ENCODE assay signal across 24 mouse cellular contexts in the genomic region with DNA sequence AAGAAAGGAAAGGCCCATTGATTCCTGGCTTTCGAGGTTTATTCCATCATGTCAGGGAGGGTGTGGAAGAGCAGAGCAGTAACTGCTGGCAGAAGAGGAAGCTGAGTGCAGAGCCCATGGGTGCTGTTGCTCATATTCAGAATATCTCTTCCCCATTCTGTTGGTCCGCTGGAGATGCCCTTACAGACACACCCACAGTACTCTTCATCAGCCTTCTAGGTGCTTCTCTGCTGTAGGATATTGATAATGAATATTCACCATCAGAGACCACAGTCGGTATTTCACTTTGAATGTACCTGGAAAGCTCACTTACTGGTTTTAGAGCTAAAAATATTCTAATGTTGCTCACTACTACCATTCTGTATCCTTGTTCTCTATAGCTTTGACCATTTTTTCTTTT.
"Had no signal": no experiment of that assay in that cellular context is flagged by ENCODE, and none has a peak within 500 bp of the region (broad histone marks: within the 10 kb centered on the region; RNA-seq: fewer than 3 reads in every experiment).

No protein-coding gene starts in this region.

- DNase-seq: gastrocnemius, postnatal 14 days; gastrocnemius, postnatal 36 days; heart, adult 11 months; heart, postnatal 10 days; heart, postnatal 4 days; kidney, adult 18-20 months; kidney, adult 8-10 months; kidney, postnatal 10 days; kidney, postnatal 25 days; kidney, postnatal 4 days; liver had no signal

- ATAC-seq: hindbrain, embryonic 16.5 days; inflammation-experienced regulatory T-cells, adult 6 months; intestine, embryonic 15.5 days; intestine, postnatal 0 days had no signal

- H3K36me3 ChIP-seq: heart, embryonic 10.5 days; heart, embryonic 12.5 days; hindbrain, embryonic 10.5 days; hindbrain, embryonic 12.5 days; intestine, embryonic 15.5 days; limb, embryonic 10.5 days; limb, embryonic 12.5 days had no signal

- H3K27ac ChIP-seq: heart, embryonic 10.5 days; hindbrain, embryonic 10.5 days; hindbrain, embryonic 12.5 days; hindbrain, embryonic 14.5 days; intestine, embryonic 15.5 days; layer of hippocampus, adult 2 months; left cerebral cortex, adult 2 months; limb, embryonic 10.5 days; limb, embryonic 12.5 days had no signal

- H3K4me1 ChIP-seq: heart, embryonic 10.5 days; heart, embryonic 12.5 days; hindbrain, embryonic 10.5 days; hindbrain, embryonic 12.5 days; intestine, embryonic 15.5 days; limb, embryonic 12.5 days had no signal

- H3K4me3 ChIP-seq: heart, embryonic 10.5 days; heart, embryonic 12.5 days; hindbrain, embryonic 10.5 days; hindbrain, embryonic 12.5 days; intestine, embryonic 15.5 days; layer of hippocampus, adult 2 months; left cerebral cortex, adult 2 months; limb, embryonic 10.5 days; limb, embryonic 12.5 days had no signal

- H3K27me3 ChIP-seq: heart, embryonic 12.5 days; hindbrain, embryonic 12.5 days; intestine, embryonic 15.5 days; limb, embryonic 12.5 days had no signal
